Mouse (Mus musculus) G1E (cell line): ENCODE measurements around the gene Nfix. TPM values are rescaled to one million over a fixed set of nuclear protein-coding genes. Genes with fewer than 3 reads are reported as not detected.
A peak's percentile ranks its signal among the peaks of the same experiment; 100 is the strongest.

Experiments
- ATAC-seq: 2 replicates; pipeline ENCODE4 v1.8.0; 2016; ENCODE audit warnings: mild to moderate bottlenecking; ENCODE audit not compliant: insufficient number of reproducible peaks, poor library complexity, low FRiP score, severe bottlenecking; ENCODE audit errors: extremely low read depth
- DNase-seq: peaks from one replicate; pipeline ENCODE4 v3.0.0; 2012; ENCODE audit warnings: low spot score
- H3K27me3 ChIP-seq: 2 replicates; pipeline ENCODE4 v1.6.1; 2012; ENCODE audit warnings: mild to moderate bottlenecking, low read length, inconsistent platforms; ENCODE audit not compliant: insufficient read depth
- H3K36me3 ChIP-seq: replicated peaks from 2 replicates; pipeline ENCODE3; 2012; ENCODE audit warnings: mild to moderate bottlenecking, inconsistent platforms
- H3K4me1 ChIP-seq: 2 replicates; pipeline ENCODE4 v1.6.1; 2012; ENCODE audit warnings: low read depth, low read length, inconsistent platforms, mixed read lengths; ENCODE audit not compliant: insufficient read depth
- H3K4me3 ChIP-seq: 2 replicates; pipeline ENCODE4 v1.5.1; 2012; ENCODE audit warnings: low read depth, mild to moderate bottlenecking, inconsistent platforms, low read length, moderate library complexity, mixed read lengths
- H3K9me3 ChIP-seq: replicated peaks from 2 replicates; pipeline ENCODE4 v1.6.1; 2012; ENCODE audit warnings: inconsistent platforms
- CTCF ChIP-seq: IDR thresholded peaks from 2 replicates; pipeline ENCODE4 v1.5.1; 2012; ENCODE audit warnings: low read depth, low read length, inconsistent platforms, mixed read lengths
- GATA1 ChIP-seq: IDR thresholded peaks from 2 replicates; pipeline ENCODE4 v1.6.1; 2012; ENCODE audit warnings: borderline replicate concordance, low read length, inconsistent platforms, mixed read lengths
- GATA2 ChIP-seq: IDR thresholded peaks from 2 replicates; pipeline ENCODE4 v1.6.1; 2012; ENCODE audit warnings: low read depth, low read length, inconsistent platforms, borderline replicate concordance
- POLR2AphosphoS5 ChIP-seq: IDR thresholded peaks from 2 replicates; pipeline ENCODE4 v1.6.1; 2012; ENCODE audit warnings: low read depth, low read length, inconsistent platforms; ENCODE audit not compliant: insufficient replicate concordance
- TAL1 ChIP-seq: conservative IDR thresholded peaks from 2 replicates; pipeline ENCODE4 v1.6.1; 2012; ENCODE audit warnings: low read depth, low read length, inconsistent platforms, mixed read lengths
- polyA plus RNA-seq: library from polyadenylated mRNA; stranded (reverse); fragments of >175 nt; gene quantifications from 2 replicates; pipeline ENCODE4 v1.2.3, GENCODE M21; 2012
- total RNA-seq, 2 experiments: library from RNA; stranded (forward) in 1 of 2; stranded (reverse) in 1 of 2; fragments of 200-1000 nt in 1 of 2; fragments of >200 nt in 1 of 2; fragmentation: Nextera tagmentation in 1 of 2; gene quantifications; 2 replicates each; pipeline ENCODE4 v1.2.3; 2014 to 2017

The Nfix gene
- total and polyA plus RNA-seq, 3 experiments = 4.3 to 34.0 (median 16.2) TPM

DNA sequence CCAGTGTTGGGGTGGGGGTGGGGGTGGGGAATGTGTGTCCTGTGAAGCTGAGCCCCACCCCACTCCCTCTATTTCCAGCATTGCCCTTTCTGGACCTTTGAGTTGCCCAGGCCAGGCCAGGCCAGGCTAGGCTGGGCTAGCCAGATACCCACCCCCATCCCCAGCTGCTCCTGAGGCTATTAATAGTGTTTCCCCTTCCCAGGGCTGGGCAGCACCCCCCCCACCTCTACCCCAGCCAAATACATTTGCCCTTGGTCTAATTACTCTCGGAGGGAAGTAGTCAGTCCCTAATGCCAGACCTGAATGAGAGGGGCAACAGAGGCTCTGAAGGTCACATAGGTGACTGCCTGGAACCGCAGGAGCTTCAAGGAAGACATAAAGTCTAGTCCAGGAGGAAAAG, 64.5 kb downstream of the Nfix start:
- DNase-seq (no peak), ATAC-seq (no peak)
- no peak for TF ChIP-seq POLR2AphosphoS5
- no peak for TF ChIP-seq CTCF
- no peak for TF ChIP-seq TAL1
- TF ChIP-seq GATA2 = no peak
- no peak for TF ChIP-seq GATA1
- H3K9me3 ChIP-seq = no peaks in the 10 kb centered on the region
- H3K4me3 ChIP-seq = no peak overlapping the region
- peaks cover 4% of the 10 kb centered on the region for H3K27me3 ChIP-seq
- H3K4me1 ChIP-seq = peaks cover 93% of the 10 kb centered on the region
- H3K36me3 ChIP-seq = peaks cover 44% of the 10 kb centered on the region

DNA sequence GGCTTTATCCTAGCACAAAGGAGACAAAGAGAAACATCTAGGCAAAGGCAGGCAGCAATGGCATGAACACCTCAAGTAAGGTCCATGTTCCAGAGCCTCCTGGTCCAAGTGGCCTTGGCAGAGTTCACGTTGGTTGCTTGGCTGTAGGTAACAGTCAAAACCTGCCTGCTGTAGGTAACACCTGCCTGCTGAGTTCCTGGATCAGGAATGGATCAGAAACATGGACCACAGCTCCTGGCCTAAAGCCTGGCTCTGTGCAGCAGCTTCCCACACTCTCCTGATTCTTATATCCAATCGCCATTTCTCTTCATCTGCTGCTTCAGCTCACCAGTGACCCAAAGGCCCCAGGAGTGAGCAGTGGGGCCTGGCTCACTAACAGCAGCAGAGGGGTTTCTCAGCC, 65.5 kb downstream of the Nfix start:
- peaks cover 93% of the 10 kb centered on the region for H3K4me1 ChIP-seq
- peaks cover 50% of the 10 kb centered on the region for H3K36me3 ChIP-seq
- no peak overlapping the region for H3K4me3 ChIP-seq
- DNase-seq (no peak), ATAC-seq (no peak)
- TF ChIP-seq TAL1 (no peak), GATA2 (no peak), GATA1 (no peak), POLR2AphosphoS5 (no peak), CTCF (no peak)
- no peaks in the 10 kb centered on the region for H3K9me3 ChIP-seq
- peaks cover 2% of the 10 kb centered on the region; the same call in 1 of the 2 replicates for H3K27me3 ChIP-seq

DNA sequence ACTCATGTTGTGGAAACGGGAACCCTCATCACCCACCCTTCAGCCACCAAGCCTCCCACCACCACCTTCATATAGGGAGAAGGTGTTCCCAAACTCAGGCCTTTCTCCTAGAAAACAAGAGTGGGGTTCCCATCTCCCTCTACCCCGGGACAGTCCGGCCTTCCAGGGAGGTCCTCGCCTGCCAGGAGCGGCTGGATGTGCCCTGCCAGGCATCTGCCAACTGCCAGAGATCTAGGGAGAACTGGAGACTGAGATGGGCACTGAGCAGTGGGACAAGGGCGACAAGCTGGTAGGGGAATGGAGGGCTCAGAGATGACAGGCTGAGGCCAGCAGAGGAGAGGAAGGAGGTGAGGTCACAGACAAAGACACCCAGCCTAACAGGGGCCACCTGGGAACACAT, 66.2 kb downstream of the Nfix start:
- Histone ChIP-seq H3K27me3 (peaks cover 2% of the 10 kb centered on the region; the same call in 1 of the 2 replicates), H3K36me3 (peaks cover 55% of the 10 kb centered on the region), H3K4me1 (peaks cover 94% of the 10 kb centered on the region), H3K9me3 (no peaks in the 10 kb centered on the region), H3K4me3 (no peak overlapping the region)
- no peak for TF ChIP-seq GATA2
- no peak for TF ChIP-seq GATA1
- no peak for TF ChIP-seq TAL1
- TF ChIP-seq POLR2AphosphoS5 = no peak
- TF ChIP-seq CTCF = no peak
- ATAC-seq = no peak
- DNase-seq = no peak

DNA sequence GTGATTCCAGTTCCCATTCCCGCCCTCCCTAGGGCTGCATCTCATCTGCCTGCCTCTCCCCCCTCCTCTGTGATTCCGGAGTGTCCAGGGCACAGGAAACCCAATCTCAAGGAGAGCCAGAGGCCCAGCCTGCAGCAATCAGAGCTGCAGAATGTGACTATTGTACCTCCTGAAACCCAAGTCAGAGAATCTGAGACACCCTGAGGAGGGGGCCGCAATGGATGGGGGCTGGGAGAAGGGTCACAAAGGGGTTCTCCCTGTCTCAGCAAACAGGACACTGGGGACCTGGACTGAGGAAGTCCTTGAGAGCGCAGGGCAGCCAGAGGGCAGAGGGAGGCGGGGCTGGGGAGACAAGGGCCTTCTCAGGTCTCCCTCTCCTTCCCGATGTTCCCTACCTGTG, 67.1 kb downstream of the Nfix start:
- Histone ChIP-seq H3K27me3 (peaks cover 2% of the 10 kb centered on the region; the same call in 1 of the 2 replicates), H3K4me1 (peaks cover 94% of the 10 kb centered on the region), H3K4me3 (no peak overlapping the region), H3K36me3 (peaks cover 60% of the 10 kb centered on the region), H3K9me3 (no peaks in the 10 kb centered on the region)
- DNase-seq (no peak), ATAC-seq (no peak)
- no peak for TF ChIP-seq TAL1
- TF ChIP-seq POLR2AphosphoS5 = no peak
- TF ChIP-seq GATA2 = no peak
- TF ChIP-seq CTCF = no peak
- TF ChIP-seq GATA1 = no peak

DNA sequence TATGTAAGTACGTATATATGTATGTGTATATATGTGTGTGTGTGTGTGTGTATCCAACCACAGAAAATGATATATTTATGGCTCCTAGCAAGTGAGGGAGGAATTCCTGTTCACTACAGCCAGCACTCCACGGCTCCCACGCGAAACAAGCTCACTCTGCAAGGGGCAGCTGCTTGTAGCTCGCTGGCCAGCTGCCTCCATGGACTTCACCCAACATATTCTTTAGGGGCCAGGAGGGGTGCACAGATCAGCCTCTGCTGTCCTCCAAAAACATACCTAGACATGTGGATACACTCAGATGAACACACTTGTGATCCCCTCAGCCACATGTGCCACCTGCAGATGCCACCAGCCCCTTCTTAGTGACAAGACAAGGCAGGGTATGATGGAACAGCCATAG, 67.6 kb downstream of the Nfix start:
- H3K27me3 ChIP-seq = peaks cover 2% of the 10 kb centered on the region; the same call in 1 of the 2 replicates
- ATAC-seq (no peak), DNase-seq (no peak)
- peaks cover 65% of the 10 kb centered on the region for H3K36me3 ChIP-seq
- no peaks in the 10 kb centered on the region for H3K9me3 ChIP-seq
- H3K4me1 ChIP-seq = peaks cover 94% of the 10 kb centered on the region
- H3K4me3 ChIP-seq = no peak overlapping the region; the same call in 1 of the 2 replicates
- TF ChIP-seq TAL1 (no peak), CTCF (no peak), GATA1 (no peak), POLR2AphosphoS5 (no peak), GATA2 (no peak)

DNA sequence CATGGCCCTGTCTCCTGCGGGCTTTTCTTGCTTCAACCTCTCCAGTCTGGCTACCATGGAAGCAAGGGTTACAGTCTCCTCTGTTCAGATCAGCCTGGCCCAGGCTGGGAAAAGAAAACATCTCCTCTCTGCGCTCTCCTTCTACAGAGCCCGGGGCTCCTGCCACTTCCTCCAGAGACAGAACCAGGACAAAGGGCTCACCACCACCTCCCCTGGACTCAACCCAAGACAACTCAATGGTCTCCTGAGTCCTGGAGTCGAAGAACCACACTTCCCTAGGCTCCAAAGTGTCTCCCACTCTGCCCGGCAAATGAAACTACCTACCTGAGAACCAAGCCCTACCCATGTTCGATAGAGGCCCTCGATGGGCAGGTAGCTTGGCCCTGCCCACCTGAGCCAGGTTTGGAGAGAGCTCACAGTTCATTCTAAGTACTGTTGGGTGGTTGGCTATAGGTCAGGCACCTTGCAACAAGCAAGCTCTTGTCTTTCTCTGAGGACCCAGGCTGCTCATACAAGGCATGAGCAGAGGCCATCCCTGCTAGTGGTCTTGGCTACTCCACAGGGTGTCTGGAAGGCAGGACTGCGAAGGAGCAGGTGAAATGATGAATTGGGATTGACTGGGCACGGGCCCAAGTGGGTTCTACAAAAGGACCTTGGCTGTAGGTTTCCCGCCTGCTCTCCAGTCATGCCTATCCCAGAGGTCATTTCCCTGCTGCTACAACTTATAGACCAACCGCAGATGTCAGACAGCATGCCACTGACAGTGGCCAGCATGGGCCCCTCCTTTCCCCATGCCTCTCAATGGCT, 68.6 kb downstream of the Nfix start:
- Histone ChIP-seq H3K9me3 (no peaks in the 10 kb centered on the region), H3K27me3 (peaks cover 2% of the 10 kb centered on the region; the same call in 1 of the 2 replicates), H3K4me1 (peaks cover 97% of the 10 kb centered on the region), H3K36me3 (peaks cover 74% of the 10 kb centered on the region), H3K4me3 (peak overlapping the region; percentile 63; the same call in 1 of the 2 replicates)
- no peak for TF ChIP-seq GATA1
- no peak for TF ChIP-seq POLR2AphosphoS5
- TF ChIP-seq GATA2 = no peak
- TF ChIP-seq CTCF = no peak
- no peak for TF ChIP-seq TAL1
- DNase-seq (no peak), ATAC-seq (no peak)
